Mouse (Mus musculus) G1E (cell line): ENCODE data around the gene Wdr25.

Experiments used
- CTCF ChIP-seq: IDR thresholded peaks from 2 replicates; pipeline ENCODE4 v1.5.1; 2012; ENCODE audit warnings: low read depth, low read length, inconsistent platforms, mixed read lengths
- GATA1 ChIP-seq: IDR thresholded peaks from 2 replicates; pipeline ENCODE4 v1.6.1; 2012; ENCODE audit warnings: borderline replicate concordance, low read length, inconsistent platforms, mixed read lengths
- POLR2AphosphoS5 ChIP-seq: IDR thresholded peaks from 2 replicates; pipeline ENCODE4 v1.6.1; 2012; ENCODE audit warnings: low read depth, low read length, inconsistent platforms; ENCODE audit not compliant: insufficient replicate concordance
- TAL1 ChIP-seq: conservative IDR thresholded peaks from 2 replicates; pipeline ENCODE4 v1.6.1; 2012; ENCODE audit warnings: low read depth, low read length, inconsistent platforms, mixed read lengths

DNA sequence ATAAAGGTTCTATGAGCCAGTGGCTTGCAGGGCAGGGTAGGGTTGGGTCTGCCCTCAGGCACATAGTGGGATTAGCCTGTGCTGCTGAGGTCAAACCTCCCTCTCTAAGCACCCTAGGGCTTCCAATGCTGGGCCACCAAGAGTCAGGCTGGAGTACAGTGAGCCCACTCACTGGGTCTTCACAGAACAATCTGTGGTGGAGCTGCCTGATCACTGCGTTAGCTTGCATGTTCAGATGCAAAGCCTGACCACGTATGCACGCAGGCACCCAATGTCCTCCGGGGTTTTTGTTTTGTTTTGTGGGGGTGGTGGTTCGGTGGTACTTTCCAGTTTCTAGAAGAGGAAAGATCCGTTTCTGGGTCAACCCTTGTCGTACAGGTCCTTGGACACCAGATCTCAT is 36.3 kb upstream of the Wdr25 start:
- TF ChIP-seq CTCF: no peak
- TF ChIP-seq TAL1: no peak
- TF ChIP-seq GATA1: no peak
- TF ChIP-seq POLR2AphosphoS5: no peak
